Mouse (Mus musculus): Measurements from ENCODE around the gene Schip1. TPM values are rescaled to one million over a fixed set of nuclear protein-coding genes. Genes with fewer than 3 reads are reported as not detected.

The Schip1 gene
- polyA plus RNA-seq, 1 experiment from 2014 or later = 2.3 TPM

DNA sequence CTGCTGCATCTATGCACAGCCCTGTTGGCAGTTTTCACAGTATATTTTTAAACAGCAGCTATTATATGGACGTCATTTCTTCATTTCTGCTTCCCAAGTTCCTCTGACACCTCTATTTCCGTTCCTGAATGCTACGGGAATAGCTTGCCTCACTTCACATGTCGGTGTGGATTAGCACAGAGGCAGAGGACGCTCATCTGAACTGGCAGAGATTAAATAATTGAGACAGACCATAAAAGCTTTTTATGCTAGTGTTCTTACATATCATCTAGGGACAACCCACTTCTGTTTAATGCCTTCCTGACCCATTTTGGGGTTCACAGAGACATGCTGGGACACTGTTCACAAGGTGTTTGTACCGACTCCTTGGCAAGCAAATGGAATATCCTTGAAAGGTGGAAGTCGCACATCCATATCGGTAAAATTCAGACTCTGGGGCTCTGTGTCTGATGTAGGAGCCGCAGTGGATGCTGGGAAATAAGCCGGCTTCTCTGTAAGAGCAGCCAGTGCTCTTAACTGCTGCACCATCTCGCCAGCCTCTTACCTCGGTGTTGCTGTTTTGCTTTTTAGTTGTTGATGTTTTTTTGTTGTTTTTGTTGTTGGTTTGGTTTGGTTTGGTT, 610.7 kb downstream of the Schip1 start:
- no peak for ATAC-seq
- H3K9me3 ChIP-seq (ENCODE audit: low read length) = no peaks in the 10 kb centered on the region
- TF ChIP-seq CTCF (IDR thresholded peaks at IDR 0.05; ENCODE audit: low read depth) (no peak), EP300 (IDR thresholded peaks at IDR 0.05; ENCODE audit: low read depth) (no peak)
- DNase-seq = no peak
- no peak overlapping the region for H3K27ac ChIP-seq (ENCODE audit: low read depth)
- no peaks in the 10 kb centered on the region for H3K27me3 ChIP-seq (ENCODE audit: insufficient read depth, low read length)
- peaks cover 20% of the 10 kb centered on the region for H3K4me1 ChIP-seq (ENCODE audit: insufficient read depth)
- WGBS (ENCODE audit: insufficient replicate concordance) = 74% methylated on average over 12 of the region's 12 CpGs
- H3K4me2 ChIP-seq (ENCODE audit: low read depth, low read length) = no peak overlapping the region
- H3K36me3 ChIP-seq (replicated peaks; ENCODE audit: insufficient read depth, low read length) = no peaks in the 10 kb centered on the region
- H3K9ac ChIP-seq (replicated peaks) = no peak overlapping the region
- no peak overlapping the region for H3K4me3 ChIP-seq (ENCODE audit: low read depth, low read length)

Other genes with a start within 250 kb of the Schip1 start
- not detected in 2 replicates for gene Iqcj, start 172.6 kb upstream of the Schip1 start, polyA plus RNA-seq (2015; fragmentation: Nextera tagmentation; extraction: Ambion mirVana)
- gene Iqschfp, start 172.6 kb upstream of the Schip1 start, polyA plus RNA-seq (2015; fragmentation: Nextera tagmentation; extraction: Ambion mirVana) = not detected in 2 replicates